In the genomic region with DNA sequence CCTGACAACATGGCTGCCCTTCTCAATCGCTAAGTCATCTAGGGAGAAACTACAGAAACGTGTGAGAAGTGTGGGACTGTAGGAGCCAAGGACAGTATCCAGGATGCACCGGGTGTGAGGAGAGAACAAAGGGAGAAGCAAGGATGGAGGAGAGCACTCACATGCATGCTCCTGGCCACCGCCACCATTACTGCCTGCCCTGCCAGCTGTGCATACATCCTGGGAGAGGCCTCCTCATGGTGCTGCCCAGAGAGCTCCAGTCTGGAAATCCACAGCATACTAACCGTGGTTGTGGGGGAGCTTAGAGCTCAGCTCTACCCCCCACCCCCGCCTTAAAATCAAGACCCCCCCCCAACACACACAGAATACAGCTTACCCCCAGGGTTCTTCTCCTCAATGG, we compare ENCODE assay signal across 22 mouse cellular contexts.
DNase-seq lines count a peak whose midpoint lies in the region; ATAC-seq and TF ChIP-seq lines count a peak whose summit lies in the region.
"Had no signal": no experiment of that assay in that cellular context is flagged by ENCODE, and none has a peak within 500 bp of the region (broad histone marks: within the 10 kb centered on the region; RNA-seq: fewer than 3 reads in every experiment).

No protein-coding gene starts in this region.

- H3K9me3 ChIP-seq in embryonic facial prominence, embryonic 11.5 days (replicated peaks; ENCODE audit: control insufficient read depth, low read length), result no peaks in the 10 kb centered on the region
- H3K9me3 ChIP-seq in embryonic facial prominence, embryonic 10.5 days, result no peaks in the 10 kb centered on the region
- H3K9me3 ChIP-seq in intestine, postnatal 0 days (ENCODE audit: control insufficient read depth), result no peaks in the 10 kb centered on the region
- H3K9me3 ChIP-seq in intestine, embryonic 16.5 days (ENCODE audit: control insufficient read depth, low read length), result no peaks in the 10 kb centered on the region
- H3K9me3 ChIP-seq in midbrain, embryonic 11.5 days (ENCODE audit: control insufficient read depth, low read length), result no peaks in the 10 kb centered on the region
- H3K9me3 ChIP-seq in midbrain, postnatal 0 days (ENCODE audit: low read length), result no peaks in the 10 kb centered on the region
- no peaks in the 10 kb centered on the region for H3K9me3 ChIP-seq in forebrain, postnatal 0 days (ENCODE audit: low read length)
- H3K9me3 ChIP-seq: heart, embryonic 13.5 days; hindbrain, embryonic 15.5 days; intestine, embryonic 15.5 days; liver, embryonic 15.5 days; neural tube, embryonic 15.5 days had no signal

- no peaks in the 10 kb centered on the region for H3K4me1 ChIP-seq in embryonic facial prominence, embryonic 11.5 days (ENCODE audit: control insufficient read depth, insufficient read depth, low read length)
- H3K4me1 ChIP-seq in embryonic facial prominence, embryonic 10.5 days, result peaks cover 17% of the 10 kb centered on the region
- no peaks in the 10 kb centered on the region for H3K4me1 ChIP-seq in intestine, postnatal 0 days (replicated peaks; ENCODE audit: control insufficient read depth, insufficient read depth, low read length)
- H3K4me1 ChIP-seq in intestine, embryonic 16.5 days (ENCODE audit: control insufficient read depth, insufficient read depth, low read length), result no peaks in the 10 kb centered on the region
- no peaks in the 10 kb centered on the region; the same call in 1 of the 2 replicates for H3K4me1 ChIP-seq in midbrain, embryonic 11.5 days (ENCODE audit: control insufficient read depth, insufficient read depth, low read length)
- no peaks in the 10 kb centered on the region for H3K4me1 ChIP-seq in midbrain, postnatal 0 days (ENCODE audit: insufficient read depth, low read length)
- H3K4me1 ChIP-seq in forebrain, postnatal 0 days (ENCODE audit: insufficient read depth), result peaks cover 5% of the 10 kb centered on the region; the same call in 1 of the 2 replicates
- H3K4me1 ChIP-seq: intestine, embryonic 15.5 days; liver, embryonic 15.5 days had no signal

- TF ChIP-seq CTCF in intestine, postnatal 0 days (IDR thresholded peaks at IDR 0.05; ENCODE audit: low read depth), result no peak
- no peak for TF ChIP-seq CTCF in midbrain, postnatal 0 days (IDR thresholded peaks at IDR 0.05)
- TF ChIP-seq CTCF in forebrain, postnatal 0 days (IDR thresholded peaks at IDR 0.05; ENCODE audit: low read depth), result no peak

- H3K9ac ChIP-seq in embryonic facial prominence, embryonic 11.5 days (replicated peaks; ENCODE audit: low read length), result no peak overlapping the region
- H3K9ac ChIP-seq in intestine, postnatal 0 days (ENCODE audit: low read depth, low read length), result no peak overlapping the region
- H3K9ac ChIP-seq in intestine, embryonic 16.5 days (ENCODE audit: low read depth, low read length), result no peak overlapping the region
- H3K9ac ChIP-seq in midbrain, embryonic 11.5 days (ENCODE audit: low read length), result no peak overlapping the region
- H3K9ac ChIP-seq in midbrain, postnatal 0 days (replicated peaks; ENCODE audit: low read length, poor library complexity, severe bottlenecking), result no peak overlapping the region
- no peak overlapping the region for H3K9ac ChIP-seq in forebrain, postnatal 0 days
- H3K9ac ChIP-seq: heart, embryonic 13.5 days; hindbrain, embryonic 15.5 days; intestine, embryonic 15.5 days; liver, embryonic 15.5 days; neural tube, embryonic 15.5 days had no signal

- H3K36me3 ChIP-seq in embryonic facial prominence, embryonic 11.5 days (replicated peaks; ENCODE audit: control insufficient read depth, insufficient read depth, low read depth, low read length), result no peaks in the 10 kb centered on the region
- no peaks in the 10 kb centered on the region for H3K36me3 ChIP-seq in embryonic facial prominence, embryonic 10.5 days (replicated peaks)
- no peaks in the 10 kb centered on the region for H3K36me3 ChIP-seq in intestine, postnatal 0 days (ENCODE audit: control insufficient read depth, insufficient read depth)
- H3K36me3 ChIP-seq in intestine, embryonic 16.5 days (ENCODE audit: control insufficient read depth, insufficient read depth, low read length), result no peaks in the 10 kb centered on the region
- H3K36me3 ChIP-seq in midbrain, embryonic 11.5 days (ENCODE audit: control insufficient read depth, insufficient read depth, low read length), result no peaks in the 10 kb centered on the region
- H3K36me3 ChIP-seq in midbrain, postnatal 0 days (ENCODE audit: insufficient read depth, low read length), result peaks cover 4% of the 10 kb centered on the region; the same call in 1 of the 2 replicates
- peaks cover 10% of the 10 kb centered on the region; the same call in 1 of the 2 replicates for H3K36me3 ChIP-seq in forebrain, postnatal 0 days (ENCODE audit: insufficient read depth)
- H3K36me3 ChIP-seq: heart, embryonic 13.5 days; hindbrain, embryonic 15.5 days; intestine, embryonic 15.5 days; liver, embryonic 15.5 days; neural tube, embryonic 15.5 days had no signal

- no peak for DNase-seq in embryonic facial prominence, embryonic 11.5 days (ENCODE audit: low spot score)
- no peak for DNase-seq in embryonic facial prominence, embryonic 10.5 days (ENCODE audit: low spot score)
- no peak for DNase-seq in midbrain, embryonic 11.5 days (ENCODE audit: low spot score, missing footprints)
- DNase-seq in midbrain, postnatal 0 days (ENCODE audit: low spot score), result no peak
- DNase-seq in forebrain, postnatal 0 days, result no peak
- DNase-seq in adrenal gland, adult 2 months, result no peak
- DNase-seq: adrenal gland, postnatal 14 days; cerebellum, adult 2 months; cerebellum, postnatal 36 days; gastrocnemius, postnatal 14 days; heart, adult 18-20 months; heart, postnatal 14 days; kidney, postnatal 25 days; lung, postnatal 4 days; spleen, adult 18-20 months had no signal

- no peak overlapping the region for H3K4me2 ChIP-seq in embryonic facial prominence, embryonic 11.5 days (ENCODE audit: low read depth, low read length)
- no peak overlapping the region for H3K4me2 ChIP-seq in intestine, postnatal 0 days (replicated peaks; ENCODE audit: low read depth)
- H3K4me2 ChIP-seq in intestine, embryonic 16.5 days (ENCODE audit: low read depth, low read length), result no peak overlapping the region
- H3K4me2 ChIP-seq in midbrain, embryonic 11.5 days, result no peak overlapping the region
- H3K4me2 ChIP-seq in midbrain, postnatal 0 days (ENCODE audit: low read depth, low read length, poor library complexity, severe bottlenecking), result no peak overlapping the region
- no peak overlapping the region for H3K4me2 ChIP-seq in forebrain, postnatal 0 days (ENCODE audit: low read depth)
- H3K4me2 ChIP-seq: heart, embryonic 13.5 days; hindbrain, embryonic 15.5 days; intestine, embryonic 15.5 days; liver, embryonic 15.5 days; neural tube, embryonic 15.5 days had no signal

- no peak overlapping the region for H3K27ac ChIP-seq in embryonic facial prominence, embryonic 11.5 days (replicated peaks; ENCODE audit: low read depth, low read length)
- H3K27ac ChIP-seq in embryonic facial prominence, embryonic 10.5 days (replicated peaks), result no peak overlapping the region
- H3K27ac ChIP-seq in intestine, postnatal 0 days (ENCODE audit: low read depth, low read length), result no peak overlapping the region
- H3K27ac ChIP-seq in intestine, embryonic 16.5 days (ENCODE audit: low read length), result no peak overlapping the region
- H3K27ac ChIP-seq in midbrain, embryonic 11.5 days (ENCODE audit: low read depth, low read length), result no peak overlapping the region
- no peak overlapping the region for H3K27ac ChIP-seq in midbrain, postnatal 0 days (ENCODE audit: low read depth, low read length)
- H3K27ac ChIP-seq in forebrain, postnatal 0 days (ENCODE audit: low read depth, low read length), result peak overlapping the region; percentile 86
- H3K27ac ChIP-seq: heart, embryonic 13.5 days; hindbrain, embryonic 15.5 days; intestine, embryonic 15.5 days; liver, embryonic 15.5 days; neural tube, embryonic 15.5 days had no signal

- no peak overlapping the region for H3K4me3 ChIP-seq in embryonic facial prominence, embryonic 11.5 days (ENCODE audit: low read depth, low read length)
- H3K4me3 ChIP-seq in embryonic facial prominence, embryonic 10.5 days, result no peak overlapping the region
- no peak overlapping the region for H3K4me3 ChIP-seq in intestine, postnatal 0 days (ENCODE audit: low read depth, low read length)
- H3K4me3 ChIP-seq in intestine, embryonic 16.5 days (ENCODE audit: low read length), result no peak overlapping the region
- no peak overlapping the region for H3K4me3 ChIP-seq in midbrain, embryonic 11.5 days (ENCODE audit: low read depth, low read length)
- H3K4me3 ChIP-seq in midbrain, postnatal 0 days (ENCODE audit: low read depth, low read length), result no peak overlapping the region
- H3K4me3 ChIP-seq in forebrain, postnatal 0 days (ENCODE audit: low read depth, low read length), result no peak overlapping the region
- H3K4me3 ChIP-seq: heart, embryonic 13.5 days; hindbrain, embryonic 15.5 days; intestine, embryonic 15.5 days; liver, embryonic 15.5 days; neural tube, embryonic 15.5 days had no signal

- 80% methylated on average over 6 of the region's 6 CpGs for WGBS in embryonic facial prominence, embryonic 11.5 days
- WGBS in embryonic facial prominence, embryonic 10.5 days, result 82% methylated on average over 6 of the region's 6 CpGs
- 66% methylated on average over 6 of the region's 6 CpGs for WGBS in intestine, postnatal 0 days
- WGBS in intestine, embryonic 16.5 days, result 76% methylated on average over 6 of the region's 6 CpGs
- 81% methylated on average over 6 of the region's 6 CpGs for WGBS in midbrain, embryonic 11.5 days
- 73% methylated on average over 6 of the region's 6 CpGs for whole genome bisulfite sequencing in midbrain, postnatal 0 days
- 70% methylated on average over 6 of the region's 6 CpGs for WGBS in forebrain, postnatal 0 days

- ATAC-seq in embryonic facial prominence, embryonic 11.5 days (replicated peaks; ENCODE audit: insufficient number of reproducible peaks, low FRiP score, low TSS enrichment, low read depth), result 0 out of 2 replicates have a peak, but pooled peaks have one; percentile 21
- 0 out of 2 replicates have a peak, but pooled peaks have one; percentile 19 for ATAC-seq in intestine, postnatal 0 days
- ATAC-seq in intestine, embryonic 16.5 days, result no peak
- ATAC-seq in midbrain, embryonic 11.5 days (ENCODE audit: low FRiP score), result peak; percentile 48; the same call in 1 of the 2 replicates
- no peak for ATAC-seq in midbrain, postnatal 0 days (ENCODE audit: low FRiP score)
- peak; percentile 42 for ATAC-seq in forebrain, postnatal 0 days
- ATAC-seq: intestine, embryonic 15.5 days had no signal

- H3K27me3 ChIP-seq in embryonic facial prominence, embryonic 11.5 days (ENCODE audit: control insufficient read depth, insufficient read depth, low read length), result no peaks in the 10 kb centered on the region
- no peaks in the 10 kb centered on the region for H3K27me3 ChIP-seq in embryonic facial prominence, embryonic 10.5 days (replicated peaks; ENCODE audit: low read depth, poor library complexity, severe bottlenecking)
- no peaks in the 10 kb centered on the region for H3K27me3 ChIP-seq in intestine, postnatal 0 days (replicated peaks; ENCODE audit: control insufficient read depth, insufficient read depth, low read length)
- H3K27me3 ChIP-seq in intestine, embryonic 16.5 days (replicated peaks; ENCODE audit: control insufficient read depth, insufficient read depth, low read length), result no peaks in the 10 kb centered on the region
- H3K27me3 ChIP-seq in midbrain, embryonic 11.5 days (ENCODE audit: control insufficient read depth, insufficient read depth, low read length), result no peaks in the 10 kb centered on the region
- H3K27me3 ChIP-seq in midbrain, postnatal 0 days (ENCODE audit: insufficient read depth, low read length), result no peaks in the 10 kb centered on the region
- H3K27me3 ChIP-seq in forebrain, postnatal 0 days (ENCODE audit: insufficient read depth, low read length), result no peaks in the 10 kb centered on the region
- H3K27me3 ChIP-seq: hindbrain, embryonic 15.5 days; intestine, embryonic 15.5 days; liver, embryonic 15.5 days; neural tube, embryonic 15.5 days had no signal

Comparison
In these comparisons a context has a peak if more than half of its experiments do, and no peak if none do; other contexts are left out.
1. ATAC-seq: peak in embryonic facial prominence, embryonic 11.5 days (single experiment), intestine, postnatal 0 days (single experiment), midbrain, embryonic 11.5 days (single experiment) and forebrain, postnatal 0 days (single experiment); none in intestine, embryonic 16.5 days (single experiment) and midbrain, postnatal 0 days (single experiment).